Mouse (Mus musculus) spleen, postnatal 36 days (tissue): ENCODE results near the gene Iqgap1.

Source experiments
- DNase-seq, 2 experiments: peaks; one replicate each; pipeline ENCODE4 v3.0.0; 2022; ENCODE audit warnings: low spot score in 2 of 2, mixed read lengths in 1 of 2

The Iqgap1 gene

DNA sequence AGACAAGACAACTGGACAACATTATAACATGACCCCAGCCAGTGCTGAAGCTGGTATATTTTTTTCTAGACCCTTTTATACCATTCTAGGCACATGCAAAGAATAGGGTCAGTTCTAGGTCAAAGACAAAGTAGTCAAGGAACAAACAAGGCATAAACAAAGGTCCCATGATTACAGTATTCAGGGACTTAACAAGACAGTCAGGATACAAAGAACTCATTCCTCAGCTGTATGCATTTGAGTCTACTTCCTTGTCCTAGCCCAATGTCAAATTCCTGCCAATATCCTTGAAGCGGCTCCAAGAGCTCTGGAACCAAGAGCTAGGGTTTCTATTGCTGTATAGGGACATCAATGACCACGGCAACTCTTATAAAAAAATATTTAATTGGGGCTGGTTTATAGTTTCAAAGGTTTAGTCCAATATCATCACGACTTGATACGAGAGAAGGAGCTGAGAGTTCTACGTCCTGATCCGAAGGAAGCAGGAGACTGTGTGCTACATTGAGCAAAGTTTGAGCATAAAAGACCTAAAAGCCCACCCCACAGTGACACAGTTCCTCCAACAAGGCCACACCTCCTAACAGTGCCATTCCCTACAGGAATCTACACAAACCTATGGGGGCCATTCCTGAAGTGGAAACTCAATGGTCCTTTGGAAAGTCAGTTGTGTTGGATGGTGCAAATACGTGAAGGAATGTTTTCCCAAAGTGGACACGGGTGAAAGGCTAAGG, 18.3 kb upstream of the Iqgap1 start:
- DNase-seq = no peak

DNA sequence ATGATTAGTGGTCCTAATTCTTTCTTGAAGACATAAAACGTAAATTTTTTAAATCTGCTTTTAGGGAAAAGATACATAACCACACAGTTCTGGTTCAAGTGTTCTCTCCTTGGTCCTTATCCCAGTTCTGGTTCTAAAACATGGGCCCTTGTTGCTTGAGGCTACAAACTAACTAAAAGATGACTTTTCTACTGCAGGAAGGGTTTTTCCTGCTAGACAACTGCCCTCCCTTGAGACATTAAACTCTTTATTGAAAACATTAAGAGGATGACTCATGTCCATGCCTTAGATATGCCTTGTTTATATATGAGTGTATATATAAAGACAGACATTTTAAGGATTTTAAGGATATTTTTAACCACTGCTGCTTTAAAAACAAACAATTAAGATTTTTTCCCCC, 17.4 kb upstream of the Iqgap1 start:
- no peak for DNase-seq

DNA sequence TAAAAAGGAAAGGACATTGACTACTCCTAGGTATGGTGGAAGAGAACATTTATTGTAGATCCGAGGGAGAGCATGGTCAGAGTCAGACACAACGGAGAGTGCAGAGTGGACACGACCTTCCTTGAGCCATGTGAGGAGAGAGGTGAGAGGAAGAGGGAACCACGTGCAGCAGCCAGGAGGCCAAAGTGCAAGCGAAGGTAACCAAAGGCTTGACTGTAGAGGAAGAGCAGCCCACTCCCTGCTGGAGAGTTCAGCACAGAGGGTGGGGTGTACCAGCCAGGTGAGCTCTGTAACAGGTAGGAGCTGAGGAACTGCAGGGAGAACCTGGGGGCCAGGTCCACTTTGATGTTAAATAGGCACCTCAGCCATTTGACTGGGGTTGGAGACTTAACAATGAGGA, 16.4 kb upstream of the Iqgap1 start:
- no peak for DNase-seq

DNA sequence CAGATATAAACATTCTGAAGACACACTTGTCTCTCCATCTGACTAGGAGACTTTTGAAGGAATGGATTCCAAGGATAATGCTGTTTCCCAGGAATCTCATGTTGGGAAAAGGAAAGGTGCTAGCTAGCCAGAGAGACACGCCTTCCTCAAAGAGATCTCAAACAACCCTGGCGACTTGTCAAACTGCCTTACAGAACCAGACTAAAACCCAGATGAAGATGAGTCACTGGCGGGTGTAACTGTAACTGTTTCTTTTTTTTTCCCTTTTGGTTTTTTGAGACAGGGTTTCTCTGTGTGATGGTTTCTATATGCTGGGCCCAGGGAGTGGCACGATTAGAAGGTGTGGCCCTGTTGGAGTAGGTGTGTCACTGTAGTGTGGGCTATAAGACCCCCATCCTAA, 15.2 kb upstream of the Iqgap1 start:
- no peak for DNase-seq

DNA sequence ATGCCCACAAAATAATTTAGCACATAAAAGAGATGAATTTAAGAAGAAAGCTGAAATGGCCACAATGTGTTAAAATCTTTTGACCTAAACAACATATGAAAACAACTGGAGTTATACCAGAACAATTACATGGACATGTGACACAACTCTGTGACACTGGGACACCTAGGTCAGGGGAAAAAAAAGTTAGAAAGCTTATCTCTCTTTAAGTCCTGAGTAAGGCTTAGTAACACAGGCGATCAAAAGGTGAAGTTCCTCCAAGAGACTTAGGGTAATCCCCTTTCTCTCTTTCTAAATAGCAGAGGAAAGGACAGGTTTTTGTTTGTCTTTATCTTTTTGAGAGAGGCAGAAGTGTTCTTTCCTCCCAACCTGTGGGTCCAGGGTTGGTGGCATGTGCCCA, 14.5 kb upstream of the Iqgap1 start:
- no peak for DNase-seq

DNA sequence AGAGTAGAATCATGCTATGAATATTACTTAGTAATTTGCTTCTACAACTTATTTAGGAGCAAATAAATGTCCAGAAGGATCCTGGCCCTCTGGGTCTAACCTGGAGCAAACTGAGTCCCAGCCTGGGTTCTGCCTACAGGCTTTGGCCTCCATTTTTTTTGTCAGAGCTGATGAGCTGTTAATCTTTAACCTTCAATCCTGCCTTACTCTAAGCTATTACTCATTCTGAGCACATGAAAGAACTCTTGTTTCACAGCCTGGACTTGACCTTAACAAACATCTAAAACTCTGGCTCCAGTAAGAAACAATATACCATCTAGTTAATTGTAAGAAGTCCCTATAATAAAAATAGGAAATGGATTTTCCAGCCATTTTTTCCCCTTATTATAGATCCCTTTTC, 14.0 kb upstream of the Iqgap1 start:
- DNase-seq = no peak

DNA sequence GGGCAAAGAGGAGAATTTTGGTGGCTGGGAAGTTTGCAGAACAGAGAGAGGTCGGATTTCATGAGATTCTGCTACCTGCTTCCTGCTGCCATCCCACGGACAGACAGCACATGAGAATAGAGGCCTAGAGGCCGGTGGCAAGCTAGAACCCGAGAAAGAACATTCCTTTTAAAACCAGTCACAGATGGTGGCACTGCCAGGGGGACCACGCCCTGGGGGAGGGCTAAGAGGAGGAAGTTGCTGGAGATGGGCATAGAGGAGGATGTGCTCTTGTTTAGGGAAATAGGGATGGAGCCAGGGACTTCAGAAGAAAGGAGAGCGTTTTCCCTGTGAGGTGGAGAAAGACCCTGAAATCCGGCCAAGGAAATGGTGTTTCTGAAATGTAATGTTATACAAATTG, 12.5 kb upstream of the Iqgap1 start:
- DNase-seq = no peak

DNA sequence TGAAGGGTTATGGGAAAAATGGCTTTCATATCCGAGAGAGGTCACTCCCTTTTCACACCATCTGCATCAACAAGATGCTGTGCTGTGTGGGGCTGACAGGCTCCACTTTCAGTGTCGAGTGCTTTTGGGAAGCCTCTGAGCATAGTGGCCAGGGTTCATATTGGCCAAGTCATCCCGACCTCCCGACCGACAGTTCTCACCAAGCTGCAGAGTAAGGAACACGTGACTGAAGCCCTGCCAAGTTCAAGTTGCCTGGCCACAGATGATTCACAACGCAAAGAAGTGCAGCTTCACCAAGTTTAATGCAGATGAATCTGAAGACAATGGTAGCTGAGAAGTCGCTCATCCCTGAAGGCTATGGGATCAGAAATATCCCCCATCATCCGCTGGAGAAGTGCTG, 12.0 kb upstream of the Iqgap1 start:
- no peak for DNase-seq

DNA sequence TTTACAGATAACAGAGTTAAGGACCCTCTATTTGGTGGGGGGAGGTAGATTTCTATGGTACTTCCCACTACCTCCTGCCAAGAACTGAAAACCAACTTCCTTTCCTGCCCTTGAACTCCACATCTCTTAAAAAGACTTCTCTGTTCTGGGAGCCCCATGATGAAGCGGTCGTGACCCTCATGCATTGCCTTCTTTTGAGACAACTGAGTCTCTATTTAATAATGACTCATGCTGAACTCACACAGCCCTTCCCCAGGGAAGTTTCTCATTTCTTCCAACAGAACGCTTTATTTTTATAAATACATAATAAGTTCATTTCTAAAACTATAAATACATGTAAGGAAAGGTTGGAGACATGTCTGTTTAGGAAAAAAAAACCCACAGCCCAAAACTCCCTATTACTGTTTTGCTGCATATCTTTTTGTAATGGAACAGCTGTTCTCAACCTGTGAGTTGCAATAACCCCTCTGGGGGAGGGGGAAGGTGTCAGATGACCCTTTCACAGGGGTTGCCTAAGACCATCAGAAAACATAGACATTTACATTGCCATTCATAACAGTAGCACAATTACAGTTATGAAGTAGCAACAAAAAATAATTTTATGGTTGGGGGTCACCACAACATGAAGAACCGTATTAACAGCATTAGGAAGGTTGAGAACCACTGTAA, 10.3 kb upstream of the Iqgap1 start:
- no peak for DNase-seq

DNA sequence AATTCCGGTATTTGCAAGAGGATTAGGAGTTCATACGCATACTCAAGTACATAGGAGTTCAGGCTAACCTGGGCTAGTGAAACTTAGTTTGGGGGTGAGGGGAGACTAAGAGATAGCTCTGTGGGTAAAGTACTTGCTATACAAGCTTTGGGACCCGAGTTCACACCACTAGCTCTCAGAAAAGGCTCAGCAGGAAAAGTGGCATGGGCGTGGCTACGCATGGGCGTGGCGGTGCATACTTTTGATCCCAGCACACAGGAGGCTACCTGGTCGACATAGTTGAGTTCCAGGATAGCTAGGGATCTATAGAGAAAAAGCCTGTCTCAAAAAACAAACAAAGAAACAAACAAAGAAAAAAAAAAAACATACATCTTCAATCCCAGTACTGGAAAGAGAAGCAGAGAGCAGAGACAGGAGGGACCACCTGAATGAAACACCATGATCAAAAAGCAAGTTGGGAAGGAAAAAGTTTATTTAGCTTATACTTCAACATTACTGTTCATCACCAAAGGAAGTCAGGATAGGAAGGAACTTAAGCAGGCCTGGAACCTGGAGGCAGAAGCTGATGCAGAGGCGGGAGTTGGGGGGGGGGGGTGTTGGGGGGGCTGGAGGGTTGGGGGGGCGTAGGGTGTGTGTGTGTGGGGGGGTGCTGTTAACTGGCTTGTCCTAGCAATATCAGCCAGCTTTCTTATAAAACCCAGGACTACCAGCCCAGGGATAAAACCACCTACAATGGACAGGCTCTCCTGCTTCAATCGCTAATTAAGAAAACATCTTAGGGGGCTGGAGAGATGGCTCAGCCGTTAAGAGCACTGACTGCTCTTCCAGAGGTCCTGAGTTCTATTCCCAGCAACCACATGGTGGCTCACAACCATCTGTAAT, 8.1 kb upstream of the Iqgap1 start:
- DNase-seq = no peak

DNA sequence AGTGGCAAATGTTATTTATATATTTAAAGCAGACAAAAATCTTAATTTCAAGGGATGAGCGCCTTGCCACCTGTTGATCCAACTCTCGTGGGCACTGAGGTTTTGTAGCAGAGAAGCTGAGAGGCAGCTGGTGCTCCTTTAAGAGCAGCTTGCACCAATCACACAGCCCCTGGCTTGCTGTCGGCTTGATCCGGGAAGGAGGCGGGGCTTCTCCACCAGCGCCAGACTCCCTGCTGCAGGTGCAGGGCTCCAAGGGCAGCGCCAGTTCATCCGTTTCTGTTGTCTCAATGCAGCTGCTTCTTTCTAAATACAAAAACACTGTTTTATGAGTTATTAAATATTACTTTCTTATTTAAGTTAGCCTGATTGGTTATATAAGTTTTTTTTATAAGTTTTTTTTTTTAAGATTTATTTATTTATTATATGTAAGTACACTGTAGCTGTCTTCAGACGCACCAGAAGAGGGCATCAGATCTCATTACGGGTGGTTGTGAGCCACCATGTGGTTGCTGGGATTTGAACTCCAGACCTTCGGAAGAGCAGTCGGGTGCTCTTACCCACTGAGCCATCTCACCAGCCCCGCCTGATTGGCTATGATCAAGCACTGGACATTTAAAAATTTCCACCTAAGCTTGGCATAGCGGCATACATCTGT, 7.3 kb upstream of the Iqgap1 start:
- peak; percentile 51 to 58 for DNase-seq

DNA sequence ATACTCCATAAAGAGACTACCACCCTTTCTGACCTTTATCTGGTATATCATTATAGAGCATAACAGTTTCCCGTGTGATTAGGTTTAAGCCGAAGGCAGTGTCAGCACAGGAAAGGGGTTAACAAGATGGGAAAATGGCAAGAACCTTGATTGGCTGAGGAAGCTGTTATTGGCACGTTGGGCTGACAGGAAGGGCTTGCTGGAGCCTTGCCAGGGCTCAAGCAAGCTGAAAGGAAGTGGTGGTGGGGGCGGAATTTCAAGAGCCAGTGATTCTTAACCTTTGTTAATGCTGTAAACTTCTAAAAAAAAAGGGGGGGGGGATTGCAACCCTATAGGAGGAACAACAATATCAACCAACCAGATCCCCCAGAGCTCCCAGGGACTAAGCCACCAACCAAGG, 6.4 kb upstream of the Iqgap1 start:
- DNase-seq = peak; percentile 79 to 86

DNA sequence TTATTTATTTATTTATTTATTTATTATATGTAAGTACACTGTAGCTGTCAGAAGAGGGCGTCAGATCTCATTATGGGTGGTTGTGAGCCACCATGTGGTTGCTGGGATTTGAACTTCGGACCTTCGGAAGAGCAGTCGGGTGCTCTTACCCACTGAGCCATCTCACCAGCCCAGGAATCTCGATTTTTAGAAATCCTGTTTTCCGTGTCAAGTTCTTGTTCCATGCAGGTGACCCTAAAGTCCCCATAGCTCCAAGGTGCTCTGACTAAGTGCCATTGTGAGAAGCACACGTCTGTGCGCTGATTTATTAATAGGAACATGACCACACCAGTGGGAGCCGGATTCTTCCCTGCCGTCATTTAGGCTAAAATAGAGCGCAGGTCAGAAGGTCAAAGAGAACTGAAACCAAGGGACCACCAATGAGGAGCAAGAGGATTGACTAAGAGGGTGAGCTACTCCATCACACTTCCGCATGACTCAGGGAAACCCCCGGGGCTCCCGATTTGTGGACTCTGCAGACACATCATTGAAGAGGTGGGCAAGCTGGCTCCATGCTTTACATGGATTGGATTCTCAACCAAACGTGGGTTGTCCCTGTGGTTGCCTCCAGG, 4.5 kb upstream of the Iqgap1 start:
- DNase-seq = peak; percentile 30 to 58

DNA sequence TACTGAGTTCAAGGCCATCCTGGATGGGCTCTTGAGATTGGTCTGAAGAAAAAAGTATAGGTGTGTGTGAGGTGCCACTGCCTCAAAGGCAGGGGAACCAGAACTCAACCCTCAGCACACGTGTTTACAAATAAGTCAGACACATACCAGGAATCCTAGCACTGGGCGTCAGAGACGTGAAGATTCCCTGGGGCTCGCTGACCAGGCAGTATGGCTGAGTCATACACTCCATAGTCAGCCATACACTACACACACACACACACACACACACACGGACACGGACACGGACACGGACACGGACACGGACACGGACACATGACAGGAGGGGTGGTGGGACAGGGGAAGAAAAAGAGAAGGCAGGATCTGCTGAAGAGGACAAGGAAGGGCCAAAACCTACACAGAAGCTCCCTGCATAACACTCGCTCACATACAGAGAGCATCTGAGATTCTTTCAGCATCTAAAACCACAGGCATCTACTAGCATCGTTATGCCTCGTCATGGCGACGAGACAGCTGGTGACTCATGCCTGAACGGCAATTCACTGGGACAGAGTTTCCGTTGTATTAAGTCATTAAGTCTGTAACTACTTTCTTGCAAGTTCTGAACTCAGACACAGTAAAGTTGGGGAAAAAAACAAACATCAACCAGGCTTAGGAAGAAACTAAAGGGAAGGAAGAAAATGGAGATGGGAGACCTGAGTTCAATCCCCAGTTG, 2.5 kb upstream of the Iqgap1 start:
- peak in 1 of 2 experiments; percentile 17 for DNase-seq

DNA sequence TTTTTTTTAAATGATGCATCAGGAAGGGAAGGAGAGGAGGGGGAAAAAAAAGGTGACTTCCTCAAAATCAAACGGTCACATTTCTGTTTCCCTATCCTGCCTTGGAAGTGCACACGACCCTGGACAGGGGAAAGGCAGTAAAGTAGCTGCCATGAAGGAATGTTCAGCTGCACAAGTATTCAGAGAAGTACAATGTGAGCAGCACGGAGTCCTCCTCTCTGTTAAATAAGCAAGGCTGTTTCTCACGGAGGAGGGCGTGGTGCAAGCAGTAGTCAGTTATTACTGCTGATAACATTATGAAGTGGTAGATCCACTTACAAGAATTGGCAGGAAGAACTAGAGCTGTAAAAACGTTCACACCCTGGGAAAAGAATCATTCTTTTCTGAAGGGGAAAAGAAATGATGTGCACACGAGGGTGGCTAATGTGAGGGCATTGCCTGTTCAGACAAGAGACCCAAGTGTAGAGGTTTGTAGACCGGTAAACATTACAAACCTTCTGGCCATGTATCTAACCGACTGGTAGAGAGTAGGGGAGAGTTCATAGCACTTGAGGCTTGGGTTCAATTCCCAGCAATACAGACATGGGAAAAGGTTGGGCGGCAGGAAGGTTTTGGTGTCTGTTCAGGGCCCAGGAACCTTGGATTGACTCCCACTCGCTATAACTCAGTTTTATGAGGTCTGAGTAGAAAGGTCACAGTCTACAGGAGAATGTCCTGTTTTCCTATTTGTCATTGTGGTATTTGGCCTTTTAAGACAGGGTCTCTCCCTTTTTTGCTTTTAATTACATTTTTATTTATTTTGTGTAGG, 1.7 kb downstream of the Iqgap1 start:
- DNase-seq = no peak

DNA sequence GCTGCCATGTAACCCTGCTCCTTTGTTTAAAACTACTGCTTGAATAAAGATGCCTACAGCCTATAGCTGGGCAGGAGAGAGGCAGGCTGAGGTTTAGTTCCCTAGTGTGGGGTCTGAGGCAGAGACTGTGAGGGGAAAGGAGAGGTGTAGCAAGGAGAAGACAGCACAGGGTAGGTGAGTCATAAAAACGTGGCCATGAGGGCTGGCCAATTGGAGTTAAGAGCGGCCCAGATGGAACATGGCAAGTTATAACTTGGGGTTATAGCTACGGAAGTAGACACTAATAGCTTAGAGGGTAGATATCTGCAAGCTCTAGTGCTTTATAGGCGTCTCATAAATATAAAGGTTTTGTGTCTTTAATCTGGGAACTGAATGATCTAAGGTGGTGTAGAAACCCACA, 2.5 kb downstream of the Iqgap1 start:
- no peak for DNase-seq

DNA sequence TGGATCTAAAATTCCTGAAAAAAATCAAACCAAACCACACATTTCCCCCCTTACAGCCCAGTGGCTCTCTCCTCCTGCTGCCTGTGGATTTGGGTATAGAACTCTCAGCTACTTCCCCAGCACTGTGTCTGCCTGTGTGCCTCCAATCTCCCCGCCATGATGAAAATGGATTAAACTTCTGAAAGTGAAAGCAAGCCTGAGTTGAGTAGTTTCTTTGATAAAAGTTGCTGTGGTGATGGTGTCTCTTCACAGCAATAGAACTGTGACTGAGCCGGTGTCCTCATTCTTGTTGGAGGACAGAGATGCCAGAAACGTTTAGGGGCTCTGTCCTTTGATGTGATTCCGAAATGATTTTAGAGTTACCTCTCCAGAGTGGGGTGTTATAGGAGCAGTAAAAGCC, 4.9 kb downstream of the Iqgap1 start:
- no peak for DNase-seq

DNA sequence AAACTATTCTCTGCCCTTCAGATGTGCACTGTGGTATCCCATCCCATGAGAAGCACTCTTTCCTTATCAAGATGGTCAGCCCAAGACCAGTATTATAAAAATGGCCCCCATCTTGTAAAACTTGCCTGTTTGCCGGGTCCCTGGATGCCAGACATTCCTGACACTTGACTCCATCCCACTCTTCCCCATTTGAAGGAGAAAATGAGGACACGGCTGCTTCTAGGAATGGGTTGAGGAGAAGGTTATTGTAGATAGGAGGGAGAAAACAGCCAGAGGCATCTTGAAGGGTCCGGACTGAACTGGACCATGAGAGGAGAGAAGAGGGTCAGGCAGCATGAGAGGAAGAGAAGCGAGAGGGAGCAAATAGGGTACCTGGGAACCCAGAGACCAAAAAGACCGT, 9.1 kb downstream of the Iqgap1 start:
- DNase-seq = no peak

DNA sequence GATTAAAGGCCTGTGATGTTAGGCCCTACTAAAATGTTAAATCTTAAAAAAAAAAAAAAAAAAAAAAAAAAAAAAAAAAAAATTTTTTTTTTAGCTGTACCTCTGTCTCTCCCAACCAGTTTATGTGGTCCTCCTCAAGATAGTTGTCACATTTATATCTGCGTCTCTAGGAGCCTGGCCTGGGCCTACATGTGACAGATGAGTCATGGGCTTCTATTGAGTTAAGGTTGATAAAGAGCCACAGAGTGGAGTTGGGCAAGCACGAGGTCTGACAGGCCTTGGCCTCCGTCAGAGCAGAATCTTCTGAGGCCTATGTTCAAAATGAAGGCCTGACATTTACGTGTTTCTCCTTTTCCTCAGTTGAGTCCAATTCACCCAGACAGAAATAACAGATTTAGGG, 12.4 kb downstream of the Iqgap1 start:
- no peak for DNase-seq

DNA sequence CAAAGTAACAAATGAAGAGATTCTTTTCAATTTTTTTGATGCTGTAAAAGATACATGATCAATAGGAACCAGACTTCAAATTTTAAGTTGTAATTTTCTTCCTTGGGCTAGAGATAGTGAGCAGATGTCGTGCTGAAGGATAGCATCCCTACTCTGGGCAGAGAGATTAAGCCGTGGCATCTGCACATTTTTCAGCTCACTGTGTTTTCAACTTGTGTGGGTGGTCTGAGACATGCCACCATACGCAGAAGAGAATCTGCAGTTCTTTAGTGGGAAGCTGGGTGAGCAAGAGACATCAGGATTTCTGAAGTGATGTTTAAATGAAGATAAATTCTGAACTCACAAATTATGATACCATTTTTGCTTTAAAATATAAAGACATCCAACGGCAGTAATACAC, 19.4 kb downstream of the Iqgap1 start:
- DNase-seq = no peak
